Mouse (Mus musculus) mesoderm, embryonic 11.5 days (tissue): Measurements from ENCODE around the gene Cadps.

Experiments used
- DNase-seq: peaks from one replicate; pipeline ENCODE4 v3.0.0-alpha.2; 2012; ENCODE audit warnings: low read depth, low spot score

Cadps gene

DNA sequence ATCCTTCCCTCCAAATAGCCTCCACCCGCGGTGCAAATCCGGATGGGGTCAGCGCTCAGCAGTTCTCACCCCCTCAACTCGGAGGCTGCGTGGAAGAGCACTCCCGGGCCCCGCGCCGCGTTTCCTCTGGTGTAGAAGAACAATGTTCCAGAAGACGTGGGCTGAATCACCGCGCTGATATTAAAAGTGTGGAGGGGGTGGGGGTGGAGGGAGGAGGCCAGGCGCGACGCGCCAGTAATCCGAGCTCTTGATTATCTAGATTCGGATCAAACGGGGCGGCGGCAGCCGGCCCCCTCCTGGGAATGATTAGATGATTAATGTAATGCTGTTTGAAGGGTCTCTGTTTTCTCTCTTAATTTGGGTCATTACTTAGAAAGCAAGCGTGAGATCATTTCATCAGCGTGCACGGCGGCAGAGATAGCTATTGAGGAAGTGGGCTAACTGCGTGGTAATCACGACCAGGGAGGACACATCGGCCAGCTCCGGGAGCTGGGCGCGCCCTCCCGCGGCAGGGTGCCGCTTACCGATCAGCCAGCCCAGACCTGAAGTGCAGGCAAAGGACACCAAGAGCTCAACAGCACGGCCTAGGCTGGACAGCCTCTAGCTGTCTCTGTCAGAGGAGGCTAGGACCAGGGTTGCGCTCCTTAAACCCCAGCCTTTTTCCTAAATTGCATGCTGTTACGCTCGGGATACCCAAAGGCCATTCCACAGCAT, 481.6 kb downstream of the Cadps start:
- DNase-seq = peak; percentile 40

DNA sequence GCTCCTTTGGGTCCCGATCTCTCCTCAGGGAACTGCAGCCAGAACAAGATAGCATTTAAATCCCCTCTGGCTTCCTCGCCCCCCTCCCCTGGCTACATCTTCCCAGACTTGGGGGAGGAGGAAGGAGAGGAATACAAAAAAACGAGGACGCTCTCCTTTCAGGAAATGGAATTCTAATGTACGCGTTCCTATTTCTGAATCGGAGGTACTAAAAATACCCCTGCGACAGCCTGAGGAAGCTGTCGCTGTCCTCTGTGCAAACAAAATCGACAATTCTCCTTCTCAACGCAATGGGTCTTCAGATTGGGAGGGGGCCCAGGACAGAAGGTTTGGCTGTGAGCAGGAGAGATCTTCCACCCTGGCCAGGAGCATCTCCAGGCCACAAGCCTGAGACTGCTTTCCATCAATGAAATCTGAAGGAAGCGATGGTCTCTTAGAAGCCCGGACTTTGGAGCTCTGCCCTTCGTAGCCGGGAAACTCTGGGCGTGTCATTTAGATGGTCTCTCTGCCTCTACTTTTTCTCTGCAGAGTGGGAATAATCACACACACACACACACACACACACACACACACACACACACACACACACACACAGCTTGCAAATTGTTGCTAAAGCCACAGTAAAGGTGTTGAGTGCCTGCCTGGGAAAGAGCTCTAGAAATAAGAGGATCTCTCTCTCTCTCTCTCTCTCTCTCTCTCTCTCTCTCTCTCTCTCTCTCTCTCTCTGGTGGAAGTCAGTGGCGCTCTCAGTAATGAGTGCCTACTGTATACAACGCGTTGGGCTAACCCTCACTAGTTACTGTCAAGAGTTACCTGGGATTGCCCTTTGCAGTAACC, 482.4 kb downstream of the Cadps start:
- peak; percentile 12 for DNase-seq

DNA sequence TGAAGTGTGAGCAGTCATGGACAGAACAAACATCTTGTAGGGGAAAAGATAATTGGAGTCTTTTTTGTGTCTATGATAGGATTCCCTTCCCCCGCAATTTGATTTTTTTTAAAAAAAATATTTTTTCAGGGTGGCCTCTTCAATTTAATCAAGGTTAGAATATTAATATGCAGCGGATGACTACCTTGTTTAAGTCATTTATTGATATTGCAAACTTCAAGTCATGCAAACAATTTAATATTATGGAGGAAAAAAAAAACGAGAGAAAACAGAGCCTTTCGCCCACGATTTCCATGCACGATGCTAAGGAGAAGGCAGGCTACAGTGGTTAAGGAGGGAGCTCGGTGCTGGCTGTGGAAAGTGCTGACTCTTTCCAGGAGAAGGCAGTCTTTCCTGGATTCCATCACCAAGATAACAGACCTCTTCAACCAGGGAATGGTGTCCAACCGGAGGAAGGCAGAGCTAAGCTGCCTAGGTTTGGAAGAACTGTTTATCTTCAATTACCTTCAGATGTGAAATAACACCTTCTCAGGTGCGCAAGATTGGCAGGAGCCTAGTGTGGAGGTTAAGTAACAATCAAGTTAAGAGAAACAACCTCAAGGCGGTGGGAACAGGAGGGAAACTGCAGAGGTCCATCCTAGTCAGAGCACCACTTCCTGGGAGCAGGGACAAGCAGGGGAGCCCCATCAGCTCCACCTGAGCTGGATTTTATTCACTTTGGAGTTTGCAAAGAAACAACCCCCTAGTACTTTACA, 483.9 kb downstream of the Cadps start:
- no peak for DNase-seq

DNA sequence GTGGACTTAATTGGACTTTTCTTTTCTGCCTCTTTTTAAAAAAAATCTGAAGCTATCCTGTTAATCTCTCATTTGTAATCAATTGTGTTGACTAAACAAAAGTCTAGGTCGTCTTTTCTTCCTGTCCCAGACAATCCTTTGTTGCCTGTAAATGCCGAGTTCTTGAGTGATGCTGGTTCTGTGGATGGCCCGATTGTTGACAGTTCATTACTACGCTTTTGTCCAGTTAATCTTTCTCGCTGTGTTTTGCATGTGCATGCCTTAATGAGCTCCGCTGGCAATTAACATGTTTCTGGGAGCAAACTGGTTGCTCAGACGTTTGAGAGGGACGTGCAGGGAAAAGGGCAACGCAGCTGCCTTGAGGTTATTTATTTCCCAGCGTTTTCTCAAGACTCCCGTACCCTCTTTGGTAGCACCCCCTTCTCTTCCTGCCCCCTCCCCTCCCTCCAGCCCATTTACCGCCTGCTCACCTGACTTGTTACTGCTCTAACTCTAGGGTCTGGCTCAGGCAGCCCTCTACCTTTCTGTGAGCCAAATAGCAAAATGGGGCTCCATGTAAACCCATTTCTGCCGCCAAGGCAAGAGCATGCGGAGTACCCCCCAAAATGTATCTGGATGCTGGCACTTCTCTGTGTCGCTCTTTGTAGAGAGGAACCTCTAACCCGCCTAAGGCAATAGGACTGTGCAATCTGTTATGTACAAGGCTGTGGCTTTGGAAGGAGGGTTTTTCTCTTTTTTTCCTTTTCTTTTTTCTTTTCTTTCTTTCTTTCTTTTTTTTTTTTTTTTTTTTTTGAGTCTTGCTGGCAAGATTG, 484.7 kb downstream of the Cadps start:
- DNase-seq = no peak

DNA sequence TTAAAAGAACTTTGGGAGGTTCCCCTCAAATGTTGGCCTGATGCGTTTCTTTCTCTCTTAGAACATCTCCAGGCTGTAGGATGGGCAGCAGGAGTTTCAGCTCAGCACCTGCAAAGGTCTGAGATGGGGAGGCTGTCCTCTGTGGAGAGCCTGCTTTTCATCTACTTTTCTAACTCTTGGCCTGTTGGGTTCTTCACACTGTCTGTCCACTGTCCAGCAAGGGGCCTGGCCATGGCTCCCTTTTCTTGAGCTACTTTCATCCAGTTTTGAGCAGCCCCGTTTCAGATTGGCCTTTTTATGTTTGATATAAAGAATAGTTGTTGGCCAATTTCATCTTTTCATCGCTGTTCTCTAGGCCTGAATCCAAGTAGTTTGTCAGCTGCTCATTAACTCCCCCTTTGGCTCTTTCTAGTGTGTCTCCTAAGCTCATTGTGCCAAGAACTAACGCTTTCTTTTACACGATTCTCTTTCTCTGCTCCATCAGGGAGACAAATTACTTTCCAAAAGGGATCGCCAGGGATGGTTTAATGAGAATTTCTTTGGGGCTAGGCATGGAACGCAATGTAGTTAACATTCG, 485.4 kb downstream of the Cadps start:
- DNase-seq = peak; percentile 6

DNA sequence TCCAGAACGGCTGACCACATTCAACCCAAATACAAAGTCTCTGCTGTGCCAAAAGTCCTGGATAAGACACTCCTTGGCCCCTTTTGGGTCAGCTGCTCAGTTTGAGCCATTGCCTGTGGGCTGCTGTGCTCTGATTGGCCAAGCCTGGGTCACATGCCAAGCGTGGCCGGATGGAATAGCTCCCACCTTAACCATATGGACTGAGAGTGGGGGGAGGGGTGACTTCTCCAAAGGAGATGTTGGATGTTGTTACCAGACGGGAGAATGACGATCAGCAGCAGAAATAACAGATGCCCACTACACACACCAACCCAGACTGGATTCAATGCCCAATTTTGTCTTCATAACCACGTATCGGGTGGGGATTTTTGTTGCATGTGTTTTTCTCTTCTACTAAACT, 488.0 kb downstream of the Cadps start:
- DNase-seq = peak; percentile 12

DNA sequence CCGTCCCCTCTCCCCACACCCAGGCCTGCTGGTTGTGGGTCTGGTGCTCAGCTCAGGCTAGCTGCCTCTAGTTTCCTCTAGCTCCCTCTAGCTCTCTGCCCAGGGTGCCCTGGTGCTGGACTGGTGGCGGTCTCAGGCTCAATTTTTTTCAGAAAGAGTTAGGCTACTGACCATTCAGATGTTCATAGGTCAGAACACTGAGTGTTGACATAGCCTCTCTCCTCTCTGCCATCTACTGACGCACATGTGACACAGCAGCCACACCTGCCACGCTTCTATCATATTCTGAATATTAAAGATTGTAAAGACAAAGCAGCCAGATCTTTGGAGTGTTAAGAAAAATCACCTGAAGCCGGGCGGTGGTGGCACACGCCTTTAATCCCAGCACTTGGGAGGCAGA, 489.3 kb downstream of the Cadps start:
- DNase-seq = no peak
